Mouse (Mus musculus) urinary bladder, postnatal 25 days (tissue): ENCODE measurements around the gene Gm28038.

Source experiments
- DNase-seq: peaks from one replicate; pipeline ENCODE4 v3.0.0; 2022; ENCODE audit warnings: low spot score

Gm28038 gene

GRCm38 (mm10) chr2:30285416-30286181 is 4.8 kb downstream of the Gm28038 start:
- DNase-seq: no peak

DNA sequence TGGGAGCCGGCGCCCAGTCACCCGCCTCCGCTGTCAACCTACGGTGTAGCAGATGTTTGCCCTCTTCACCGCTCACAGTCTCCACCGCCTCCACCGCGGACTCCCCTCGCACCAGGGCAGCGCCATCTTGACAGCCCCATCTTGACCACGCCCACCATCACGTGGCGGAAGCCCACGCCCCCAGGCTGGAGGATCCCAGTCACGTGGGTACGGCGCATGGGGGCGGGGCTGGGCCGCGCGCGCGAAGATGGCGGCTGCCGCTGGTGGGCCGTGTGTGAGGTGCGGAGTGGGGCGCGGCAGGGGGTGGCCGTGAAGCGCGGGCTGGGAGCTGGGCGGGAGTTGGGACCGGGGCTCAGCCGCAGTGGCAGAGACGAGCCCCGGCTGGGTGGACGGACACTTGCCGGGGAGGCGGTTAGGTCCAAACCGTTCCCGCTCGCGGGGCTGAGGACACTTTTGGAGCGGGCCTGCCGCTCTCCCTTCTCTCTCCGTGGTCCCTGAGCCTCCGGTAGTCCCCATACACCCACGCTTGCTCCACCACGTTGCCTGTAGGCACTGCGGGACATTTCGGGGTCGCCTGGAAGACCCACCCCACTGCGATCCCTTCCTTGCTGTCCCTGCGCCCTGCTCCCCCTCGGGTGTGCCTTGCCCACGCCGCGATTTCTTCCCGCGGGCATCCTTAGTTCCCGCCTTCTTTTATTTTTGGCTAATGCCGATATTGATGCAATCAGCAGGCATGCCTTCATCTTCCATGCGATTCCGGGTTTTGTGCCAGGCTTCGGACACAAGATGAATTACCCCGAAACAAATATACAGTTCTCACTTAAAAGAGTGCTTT is 5.6 kb downstream of the Gm28038 start, which contains the start of the genes Dolk and Nup188:
TSS of gene Dolk (minus strand) at position 143 of the 835 bp plus-strand sequence.
TSS of gene Nup188 (plus strand) at position 206 of the 835 bp plus-strand sequence.
- DNase-seq: peak; percentile 99

DNA sequence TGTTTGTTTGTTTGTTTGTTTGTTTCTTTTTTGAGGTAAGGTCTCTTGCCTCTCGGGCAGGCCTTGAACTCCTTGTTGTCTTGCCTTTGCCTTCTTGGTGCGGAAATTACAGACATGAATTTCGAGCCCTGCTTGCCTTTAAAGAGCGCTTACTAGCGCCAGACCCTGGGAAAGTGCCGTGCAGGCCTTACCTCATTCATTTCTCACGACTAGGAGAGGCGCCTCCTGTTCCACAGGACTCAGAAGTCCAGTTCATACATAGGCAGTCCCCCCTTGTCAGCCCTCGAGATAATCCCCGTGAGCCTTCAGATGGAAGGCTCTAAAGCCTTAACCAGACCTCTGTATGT is 6.2 kb downstream of the Gm28038 start:
- no peak for DNase-seq

- DNase-seq: no peak
These were observed 18.7 kb downstream of the Gm28038 start for GRCm38 (mm10) chr2:30299525-30299924.

DNA sequence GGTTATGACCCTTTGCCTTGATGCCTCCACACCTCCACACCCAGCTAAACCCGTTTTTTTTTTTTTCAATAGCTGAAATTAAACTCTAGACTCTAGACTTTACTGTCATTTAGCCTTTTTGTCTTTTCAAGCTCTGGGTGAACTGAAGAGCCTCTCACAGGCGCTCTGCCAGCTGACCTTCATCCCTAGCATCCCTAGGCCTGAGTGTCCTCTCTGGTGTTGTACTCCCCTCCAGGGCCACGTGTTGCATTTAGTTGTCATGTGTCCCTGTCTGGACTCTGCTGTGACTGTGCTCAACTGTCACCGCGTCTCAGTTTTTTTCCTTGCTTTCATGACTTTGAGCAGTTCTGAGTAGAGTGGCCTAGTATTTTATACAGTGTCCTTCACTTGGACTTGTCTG is 19.1 kb downstream of the Gm28038 start:
- no peak for DNase-seq

DNA sequence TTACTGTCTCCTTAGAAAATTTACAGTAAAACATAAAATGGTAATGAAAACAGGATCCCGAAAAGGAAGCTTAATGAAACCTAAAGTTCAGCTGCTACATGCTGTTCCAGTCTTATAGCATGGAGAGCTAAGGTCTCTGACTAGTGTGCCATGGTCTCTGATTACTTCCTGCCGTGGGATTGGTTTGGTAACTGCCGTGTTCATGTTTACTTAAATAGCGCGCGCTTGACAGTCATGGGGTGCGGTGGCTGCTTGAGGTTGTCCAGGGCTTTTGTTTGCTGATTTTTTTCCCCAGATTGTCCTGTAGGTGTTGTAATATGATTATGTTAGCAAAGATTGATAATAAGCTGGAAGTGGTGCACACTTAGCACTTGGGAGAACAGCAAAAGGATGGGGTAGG is 25.2 kb downstream of the Gm28038 start:
- no peak for DNase-seq

DNA sequence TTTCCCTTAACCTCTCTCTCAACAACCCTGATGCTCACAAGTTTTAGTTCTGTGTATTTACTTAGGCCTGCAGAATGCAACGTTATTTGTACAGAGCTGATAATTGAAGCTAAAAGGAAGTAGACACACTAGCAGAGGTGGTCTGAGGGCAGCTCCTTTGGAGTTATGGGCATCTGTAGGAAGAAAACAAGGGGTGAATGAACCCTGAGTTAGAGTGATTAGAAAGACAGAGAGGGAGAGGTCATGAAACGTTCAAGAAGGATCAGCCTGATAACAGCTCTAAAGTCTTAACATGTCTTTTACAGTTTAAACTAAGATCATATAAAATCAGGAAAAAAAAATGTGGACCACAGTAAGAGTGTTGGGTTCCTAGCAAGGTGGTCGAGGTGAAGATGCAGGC is 28.5 kb downstream of the Gm28038 start:
- no peak for DNase-seq

DNA sequence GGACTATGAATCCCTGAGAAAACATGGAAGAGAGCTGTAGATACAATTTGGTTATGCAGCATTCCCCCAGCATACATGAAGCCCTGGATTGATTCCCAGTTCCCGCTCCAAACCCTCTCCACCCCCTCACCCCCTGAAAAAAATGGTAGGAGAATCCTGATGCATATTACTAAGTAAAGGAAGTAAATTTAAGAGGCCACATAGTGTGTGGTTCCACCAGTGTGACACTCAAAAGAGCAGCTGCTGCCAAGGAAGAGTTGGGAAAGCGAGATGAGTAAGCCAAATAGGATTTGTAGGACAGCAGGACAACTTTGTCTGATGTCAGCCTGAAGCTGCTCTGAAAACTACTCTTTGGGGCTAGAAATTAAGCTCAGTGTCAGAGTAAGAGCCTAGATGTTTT is 30.6 kb downstream of the Gm28038 start:
- DNase-seq: no peak

DNA sequence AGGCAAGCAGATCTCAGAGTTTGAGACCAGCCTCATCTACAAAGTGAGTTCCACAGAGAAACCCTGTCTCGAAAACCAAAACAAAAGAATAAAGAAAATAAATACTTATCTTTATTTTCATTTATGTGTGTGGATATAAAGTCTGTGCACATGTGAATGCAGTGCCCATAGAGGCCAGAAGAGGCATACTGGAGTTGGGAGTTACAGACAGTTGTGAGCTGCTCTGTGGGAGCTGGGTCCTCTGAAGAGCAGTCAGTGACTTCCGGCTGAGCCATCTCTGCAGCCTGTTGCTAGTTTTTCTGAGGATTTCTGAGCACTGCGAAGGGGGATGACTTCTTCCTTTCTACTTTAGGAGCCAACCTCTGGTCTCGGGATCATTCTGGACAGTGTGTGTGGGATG is 35.3 kb downstream of the Gm28038 start:
- no peak for DNase-seq

GRCm38 (mm10) chr2:30316955-30317354 is 36.1 kb downstream of the Gm28038 start:
- no peak for DNase-seq

DNA sequence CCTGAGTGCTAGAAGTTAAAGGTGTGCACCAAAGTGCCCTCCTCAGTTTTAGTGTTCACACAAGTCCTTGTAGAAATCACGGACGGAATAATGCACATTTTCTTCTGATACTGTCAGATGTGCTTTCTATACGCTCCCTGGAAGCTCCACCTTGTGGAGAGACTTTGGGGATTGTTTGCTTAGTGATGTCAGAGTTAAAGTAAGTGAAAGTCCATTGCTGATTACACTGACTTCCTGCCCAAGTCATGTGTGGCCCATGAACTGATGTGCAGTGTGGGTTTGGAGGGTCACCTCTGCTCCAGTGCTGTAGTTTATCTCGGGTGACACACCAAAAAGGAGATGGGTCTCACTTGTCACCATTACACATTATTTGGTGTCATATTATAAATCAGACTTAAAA is 38.4 kb downstream of the Gm28038 start:
- DNase-seq: no peak

DNA sequence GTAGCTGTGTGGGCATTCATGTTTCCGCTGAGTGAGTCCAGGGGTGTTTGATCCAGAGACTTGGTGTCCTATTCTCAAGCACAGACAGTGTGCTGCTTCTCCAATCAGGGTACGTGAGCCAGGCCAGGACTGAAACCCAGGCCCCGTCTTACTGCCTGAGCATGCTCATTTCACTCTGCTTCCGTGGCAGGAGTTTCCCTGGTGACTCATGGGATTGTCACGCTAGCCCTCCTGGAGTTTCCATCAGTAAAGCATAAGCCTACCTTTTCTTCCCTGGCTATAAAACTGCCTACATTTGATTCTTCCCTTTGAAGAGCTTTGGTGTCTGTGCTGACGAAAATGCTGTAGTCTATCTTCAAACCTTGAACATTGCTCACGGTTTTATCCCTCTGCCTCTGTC is 42.3 kb downstream of the Gm28038 start:
- no peak for DNase-seq

DNA sequence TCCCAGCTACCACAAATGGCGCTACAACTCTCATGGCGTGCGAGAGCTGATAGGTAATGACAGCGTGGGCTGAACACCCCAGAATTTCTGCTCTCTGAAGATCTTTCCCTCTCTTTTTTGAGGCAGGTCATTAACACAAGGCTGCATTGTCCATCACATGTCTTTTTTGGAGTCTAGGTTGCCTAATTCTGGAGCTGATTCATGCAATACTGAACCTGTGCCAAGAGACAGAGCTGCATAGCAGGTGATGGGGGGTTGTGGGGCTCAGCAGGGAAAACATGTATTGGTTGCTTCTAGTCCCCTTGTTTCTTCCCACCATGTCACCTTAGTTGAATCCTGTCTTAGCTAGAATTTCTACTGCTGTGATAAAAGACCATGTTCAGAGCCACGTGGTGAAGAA is 44.5 kb downstream of the Gm28038 start:
- DNase-seq: no peak

GRCm38 (mm10) chr2:30327276-30327675 is 46.4 kb downstream of the Gm28038 start:
- DNase-seq: no peak

GRCm38 (mm10) chr2:30328791-30329190 is 47.9 kb downstream of the Gm28038 start:
- DNase-seq: no peak

- DNase-seq: no peak
These were observed 54.5 kb downstream of the Gm28038 start for GRCm38 (mm10) chr2:30335324-30335723.

GRCm38 (mm10) chr2:30336174-30336915 is 55.5 kb downstream of the Gm28038 start:
- DNase-seq: no peak

GRCm38 (mm10) chr2:30337179-30337578 is 56.3 kb downstream of the Gm28038 start:
- no peak for DNase-seq

- no peak for DNase-seq
These were observed 61.2 kb downstream of the Gm28038 start for GRCm38 (mm10) chr2:30342061-30342460.

DNA sequence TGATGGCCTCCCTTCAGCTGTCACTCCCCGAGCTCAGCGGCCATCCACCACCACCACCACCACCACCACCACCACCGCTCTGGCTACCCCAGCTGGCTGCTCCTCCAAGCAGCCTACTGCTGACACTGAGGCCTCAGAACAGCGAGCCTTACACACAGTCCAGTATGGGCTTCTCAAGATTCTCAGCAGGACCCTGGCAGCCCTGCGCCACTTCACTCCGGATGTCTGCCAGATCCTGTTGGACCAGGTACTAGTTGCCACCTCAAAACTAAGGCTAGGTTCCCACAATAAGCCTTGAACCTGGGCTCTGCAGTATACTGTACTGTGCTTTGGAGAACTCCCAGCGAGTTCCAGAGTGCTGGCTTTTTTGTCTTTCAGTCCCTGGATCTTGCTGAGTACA is 61.7 kb downstream of the Gm28038 start:
- DNase-seq: no peak

- DNase-seq: no peak
These were observed 62.8 kb downstream of the Gm28038 start for GRCm38 (mm10) chr2:30343601-30344137.

DNA sequence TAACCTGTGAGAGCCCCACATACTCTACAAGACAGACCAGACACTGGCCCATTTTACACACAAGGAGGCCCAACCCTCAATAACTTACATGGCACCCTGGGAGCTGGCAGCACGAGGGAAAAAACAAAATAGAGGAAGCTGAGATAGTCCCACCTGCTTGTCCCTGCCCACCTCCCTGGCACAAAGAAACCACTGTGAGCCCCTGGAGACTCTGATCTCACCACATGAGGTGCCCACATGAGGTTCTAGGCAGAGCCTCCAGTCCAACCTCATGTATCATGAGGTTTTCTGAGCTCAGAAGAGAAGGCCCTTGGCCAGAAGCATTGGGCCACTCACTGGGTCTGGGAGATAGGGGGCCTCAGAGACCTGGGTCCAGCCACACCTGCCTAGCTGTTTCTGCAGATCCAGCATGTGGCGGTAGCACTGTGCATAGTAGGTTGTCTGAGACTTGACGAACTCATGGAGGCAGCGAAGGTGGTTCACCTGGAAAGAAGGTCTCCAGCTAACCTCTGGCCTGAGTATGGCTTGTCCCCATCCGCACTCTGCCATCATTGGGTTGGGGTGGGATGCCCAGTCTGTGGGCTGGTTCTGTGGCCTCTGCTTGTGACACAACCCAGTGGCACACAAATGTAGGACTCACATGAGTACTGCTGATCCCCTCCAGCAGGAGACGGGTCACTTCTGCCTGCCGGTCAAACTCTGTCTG is 65.3 kb downstream of the Gm28038 start:
- no peak for DNase-seq
